Mouse (Mus musculus): Measurements from ENCODE around the gene Prg4. TPM values are rescaled to one million over a fixed set of nuclear protein-coding genes. Genes with fewer than 3 reads are reported as not detected.

The Prg4 gene
- polyA plus RNA-seq, 1 experiment: 1.9 TPM

DNA sequence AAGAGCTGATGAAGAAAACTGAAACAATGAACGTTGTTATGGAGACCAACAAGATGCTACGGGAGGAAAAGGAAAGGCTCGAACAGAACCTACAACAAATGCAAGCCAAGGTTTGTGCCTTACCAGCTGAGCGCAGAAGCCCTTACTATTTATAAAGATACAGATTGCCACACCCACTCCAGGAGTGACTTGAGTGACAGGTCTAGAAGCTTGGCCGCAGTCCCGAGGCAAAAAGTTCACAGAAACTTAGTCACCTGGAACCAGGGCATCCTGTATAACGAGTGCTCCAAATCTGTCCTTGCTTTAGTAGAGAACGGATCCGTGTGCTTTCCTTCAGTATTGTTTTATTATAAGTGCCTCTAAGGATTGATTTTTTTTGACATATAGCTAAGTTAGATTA is 40.3 kb downstream of the Prg4 start:
- TF ChIP-seq CTCF (IDR thresholded peaks at IDR 0.05; ENCODE audit: borderline replicate concordance, control insufficient read depth, extremely low read depth, insufficient read depth, low read length, poor library complexity) (no peak), POLR2A (IDR thresholded peaks at IDR 0.05; ENCODE audit: control insufficient read depth, extremely low read depth, insufficient read depth, low read length, poor library complexity) (no peak)
- 93% methylated on average over 9 of the region's 9 CpGs for WGBS
- DNase-seq: no peak
- Histone ChIP-seq H3K27ac (ENCODE audit: control insufficient read depth, insufficient read depth, low read length) (no peak overlapping the region), H3K36me3 (ENCODE audit: control insufficient read depth, insufficient read depth, low read length) (peaks cover 90% of the 10 kb centered on the region), H3K4me1 (replicated peaks; ENCODE audit: control insufficient read depth, insufficient read depth, low read length) (no peaks in the 10 kb centered on the region), H3K27me3 (ENCODE audit: control insufficient read depth, insufficient read depth, low read length) (no peaks in the 10 kb centered on the region), H3K4me3 (ENCODE audit: control insufficient read depth, insufficient read depth, low read length) (no peak overlapping the region)

DNA sequence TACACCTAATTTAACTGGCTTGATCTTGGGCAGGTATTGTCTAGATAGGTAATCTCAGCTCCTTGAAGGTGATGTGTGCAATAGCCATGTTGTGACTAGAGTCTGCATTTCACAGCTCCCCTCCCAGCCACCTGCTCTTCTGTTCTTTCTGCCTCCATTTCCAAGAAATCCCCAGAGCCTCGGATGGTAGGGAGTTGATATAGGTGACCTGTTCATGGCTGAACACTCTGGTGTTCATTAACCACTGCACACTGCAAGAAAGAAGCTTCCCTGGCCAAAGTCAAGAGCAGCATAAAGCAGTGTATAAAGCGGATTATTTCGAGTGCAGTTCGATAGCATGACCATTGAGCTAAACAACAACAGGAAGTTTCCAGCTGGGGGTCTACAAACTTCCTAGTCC is 47.5 kb downstream of the Prg4 start:
- 93% methylated on average over 4 of the region's 4 CpGs for WGBS

DNA sequence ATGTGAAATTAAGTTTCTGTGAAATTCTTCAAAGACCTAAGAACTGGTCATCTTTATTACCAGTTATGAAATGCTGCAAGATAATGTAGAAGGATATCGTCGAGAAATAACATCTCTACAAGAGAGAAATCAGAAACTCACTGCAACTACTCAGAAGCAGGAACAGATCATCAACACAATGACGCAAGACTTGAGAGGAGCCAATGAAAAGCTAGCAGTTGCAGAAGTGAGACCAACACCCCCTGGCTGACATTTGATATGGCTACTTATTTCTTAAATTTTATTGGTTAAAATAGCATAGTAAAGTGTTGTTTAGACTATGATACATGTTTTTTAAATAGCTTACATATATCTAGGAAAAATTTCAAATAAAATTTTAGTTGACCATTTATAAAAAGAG is 50.0 kb downstream of the Prg4 start:
- peaks cover 87% of the 10 kb centered on the region for H3K36me3 ChIP-seq (ENCODE audit: control insufficient read depth, insufficient read depth, low read length)
- no peak for TF ChIP-seq CTCF (IDR thresholded peaks at IDR 0.05; ENCODE audit: borderline replicate concordance, control insufficient read depth, extremely low read depth, insufficient read depth, low read length, poor library complexity)
- TF ChIP-seq POLR2A (IDR thresholded peaks at IDR 0.05; ENCODE audit: control insufficient read depth, extremely low read depth, insufficient read depth, low read length, poor library complexity): no peak

More for the DNA sequence above, 47.5 kb downstream of the Prg4 start:
- Histone ChIP-seq H3K27me3 (ENCODE audit: control insufficient read depth, insufficient read depth, low read length) (no peaks in the 10 kb centered on the region), H3K36me3 (ENCODE audit: control insufficient read depth, insufficient read depth, low read length) (peaks cover 84% of the 10 kb centered on the region), H3K4me3 (ENCODE audit: control insufficient read depth, insufficient read depth, low read length) (no peak overlapping the region), H3K4me1 (replicated peaks; ENCODE audit: control insufficient read depth, insufficient read depth, low read length) (no peaks in the 10 kb centered on the region), H3K27ac (ENCODE audit: control insufficient read depth, insufficient read depth, low read length) (no peak overlapping the region)
- TF ChIP-seq CTCF (IDR thresholded peaks at IDR 0.05; ENCODE audit: borderline replicate concordance, control insufficient read depth, extremely low read depth, insufficient read depth, low read length, poor library complexity) (no peak), POLR2A (IDR thresholded peaks at IDR 0.05; ENCODE audit: control insufficient read depth, extremely low read depth, insufficient read depth, low read length, poor library complexity) (no peak)
- DNase-seq: no peak

DNA sequence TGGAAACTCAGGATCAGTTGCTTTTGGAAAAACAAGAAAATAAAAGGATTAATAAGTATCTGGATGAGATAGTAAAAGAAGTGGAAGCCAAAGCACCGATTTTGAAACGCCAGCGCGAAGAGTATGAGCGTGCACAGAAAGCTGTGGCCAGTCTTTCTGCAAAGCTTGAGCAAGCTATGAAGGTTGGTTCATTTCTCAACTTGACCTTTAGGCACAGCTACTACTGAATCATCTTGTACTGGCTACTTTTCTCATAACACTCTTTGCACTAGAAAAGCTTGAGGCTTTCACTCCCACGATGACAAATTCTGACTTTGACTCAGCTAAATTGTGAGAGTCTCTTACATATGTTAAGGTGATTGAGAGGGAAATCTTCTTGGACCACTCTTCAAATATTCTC is 56.0 kb downstream of the Prg4 start:
- H3K4me1 ChIP-seq (replicated peaks; ENCODE audit: control insufficient read depth, insufficient read depth, low read length): no peaks in the 10 kb centered on the region
- WGBS: 97% methylated on average over 6 of the region's 6 CpGs
- DNase-seq: no peak
- no peaks in the 10 kb centered on the region for H3K27me3 ChIP-seq (ENCODE audit: control insufficient read depth, insufficient read depth, low read length)
- no peak for TF ChIP-seq POLR2A (IDR thresholded peaks at IDR 0.05; ENCODE audit: control insufficient read depth, extremely low read depth, insufficient read depth, low read length, poor library complexity)
- TF ChIP-seq CTCF (IDR thresholded peaks at IDR 0.05; ENCODE audit: borderline replicate concordance, control insufficient read depth, extremely low read depth, insufficient read depth, low read length, poor library complexity): no peak
- H3K4me3 ChIP-seq (ENCODE audit: control insufficient read depth, insufficient read depth, low read length): no peak overlapping the region
- no peak overlapping the region for H3K27ac ChIP-seq (ENCODE audit: control insufficient read depth, insufficient read depth, low read length)
- H3K36me3 ChIP-seq (ENCODE audit: control insufficient read depth, insufficient read depth, low read length): peaks cover 92% of the 10 kb centered on the region

More for the DNA sequence above, 50.0 kb downstream of the Prg4 start:
- no peak for DNase-seq
- Histone ChIP-seq H3K4me3 (ENCODE audit: control insufficient read depth, insufficient read depth, low read length) (no peak overlapping the region), H3K27me3 (ENCODE audit: control insufficient read depth, insufficient read depth, low read length) (no peaks in the 10 kb centered on the region), H3K4me1 (replicated peaks; ENCODE audit: control insufficient read depth, insufficient read depth, low read length) (no peaks in the 10 kb centered on the region), H3K27ac (ENCODE audit: control insufficient read depth, insufficient read depth, low read length) (no peak overlapping the region)
- 94% methylated on average over 3 of the region's 3 CpGs for WGBS

DNA sequence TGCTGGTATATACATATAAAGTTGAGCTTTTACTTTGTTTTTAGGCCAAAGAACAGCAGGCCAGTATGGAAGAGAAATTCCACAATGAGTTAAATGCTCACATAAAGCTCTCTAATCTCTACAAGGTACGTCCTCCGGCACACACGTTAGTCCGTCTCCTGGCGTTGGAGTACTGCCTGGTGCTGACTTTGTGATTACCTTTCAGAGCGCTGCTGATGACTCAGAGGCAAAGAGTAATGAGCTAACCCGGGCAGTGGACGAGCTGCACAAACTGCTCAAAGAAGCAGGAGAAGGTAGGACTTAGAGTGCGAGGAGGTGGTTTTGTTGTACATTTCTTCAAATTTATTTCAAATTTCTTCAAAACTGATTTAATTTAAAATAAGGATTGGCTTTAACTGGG is 58.7 kb downstream of the Prg4 start:
- no peak for DNase-seq
- peaks cover 87% of the 10 kb centered on the region for H3K36me3 ChIP-seq (ENCODE audit: control insufficient read depth, insufficient read depth, low read length)
- no peak overlapping the region for H3K4me3 ChIP-seq (ENCODE audit: control insufficient read depth, insufficient read depth, low read length)
- H3K4me1 ChIP-seq (replicated peaks; ENCODE audit: control insufficient read depth, insufficient read depth, low read length): no peaks in the 10 kb centered on the region
- H3K27ac ChIP-seq (ENCODE audit: control insufficient read depth, insufficient read depth, low read length): no peak overlapping the region
- TF ChIP-seq CTCF (IDR thresholded peaks at IDR 0.05; ENCODE audit: borderline replicate concordance, control insufficient read depth, extremely low read depth, insufficient read depth, low read length, poor library complexity) (no peak), POLR2A (IDR thresholded peaks at IDR 0.05; ENCODE audit: control insufficient read depth, extremely low read depth, insufficient read depth, low read length, poor library complexity) (no peak)
- H3K27me3 ChIP-seq (ENCODE audit: control insufficient read depth, insufficient read depth, low read length): no peaks in the 10 kb centered on the region
- 95% methylated on average over 9 of the region's 9 CpGs for WGBS

DNA sequence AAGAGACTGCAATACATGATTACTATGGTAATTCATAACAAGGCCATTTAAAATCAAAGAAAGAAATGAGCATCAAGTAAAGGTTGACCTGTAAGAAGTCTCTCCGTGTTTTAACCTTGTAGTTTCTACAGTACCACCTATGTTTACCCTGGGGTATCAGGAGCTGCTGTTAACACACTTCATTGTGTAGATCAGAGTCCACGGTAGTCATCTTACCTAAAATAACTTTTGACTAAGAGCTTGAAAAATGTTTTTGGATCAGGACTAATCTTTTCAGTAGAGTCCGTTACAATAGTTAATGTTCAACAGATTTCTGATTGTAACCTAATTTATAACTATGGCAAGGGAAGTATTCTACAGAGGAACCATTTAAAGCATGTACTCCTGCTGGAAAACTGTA is 61.4 kb downstream of the Prg4 start:
- no peak for DNase-seq
- Histone ChIP-seq H3K27me3 (ENCODE audit: control insufficient read depth, insufficient read depth, low read length) (no peaks in the 10 kb centered on the region), H3K36me3 (ENCODE audit: control insufficient read depth, insufficient read depth, low read length) (peaks cover 64% of the 10 kb centered on the region), H3K4me3 (ENCODE audit: control insufficient read depth, insufficient read depth, low read length) (no peak overlapping the region), H3K4me1 (replicated peaks; ENCODE audit: control insufficient read depth, insufficient read depth, low read length) (no peaks in the 10 kb centered on the region), H3K27ac (ENCODE audit: control insufficient read depth, insufficient read depth, low read length) (no peak overlapping the region)
- 96% methylated on average over 3 of the region's 3 CpGs for WGBS
- TF ChIP-seq POLR2A (IDR thresholded peaks at IDR 0.05; ENCODE audit: control insufficient read depth, extremely low read depth, insufficient read depth, low read length, poor library complexity): no peak
- no peak for TF ChIP-seq CTCF (IDR thresholded peaks at IDR 0.05; ENCODE audit: borderline replicate concordance, control insufficient read depth, extremely low read depth, insufficient read depth, low read length, poor library complexity)

DNA sequence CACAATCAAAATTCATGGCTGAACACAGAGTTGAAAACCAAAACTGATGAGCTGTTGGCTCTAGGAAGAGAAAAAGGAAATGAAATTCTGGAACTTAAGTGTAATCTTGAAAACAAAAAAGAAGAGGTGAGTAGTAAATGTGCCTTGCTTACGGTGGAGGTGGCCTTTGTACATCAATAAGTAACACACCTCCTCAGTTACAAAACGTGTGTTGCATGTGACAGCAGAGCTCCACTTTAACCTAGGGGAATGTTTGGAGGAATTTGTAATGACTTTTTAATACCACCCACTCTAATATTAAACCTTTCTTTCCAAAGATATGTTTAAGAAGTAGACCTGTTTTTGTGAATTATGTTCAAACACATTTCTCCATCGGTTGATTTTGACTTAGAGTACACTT is 62.1 kb downstream of the Prg4 start:
- H3K4me3 ChIP-seq (ENCODE audit: control insufficient read depth, insufficient read depth, low read length): no peak overlapping the region
- peaks cover 62% of the 10 kb centered on the region for H3K36me3 ChIP-seq (ENCODE audit: control insufficient read depth, insufficient read depth, low read length)
- no peak for DNase-seq
- H3K4me1 ChIP-seq (replicated peaks; ENCODE audit: control insufficient read depth, insufficient read depth, low read length): no peaks in the 10 kb centered on the region
- TF ChIP-seq POLR2A (IDR thresholded peaks at IDR 0.05; ENCODE audit: control insufficient read depth, extremely low read depth, insufficient read depth, low read length, poor library complexity) (no peak), CTCF (IDR thresholded peaks at IDR 0.05; ENCODE audit: borderline replicate concordance, control insufficient read depth, extremely low read depth, insufficient read depth, low read length, poor library complexity) (no peak)
- no peak overlapping the region for H3K27ac ChIP-seq (ENCODE audit: control insufficient read depth, insufficient read depth, low read length)
- WGBS: 95% methylated on average over 3 of the region's 3 CpGs
- H3K27me3 ChIP-seq (ENCODE audit: control insufficient read depth, insufficient read depth, low read length): no peaks in the 10 kb centered on the region

Other genes with a start within 250 kb of the Prg4 start
- not detected in 2 replicates for gene Pdc, start 146.7 kb downstream of the Prg4 start, polyA plus RNA-seq (2012; rRNA removed)
- 98.6 and 101 TPM in 2 replicates for gene Tpr, start 73.3 kb downstream of the Prg4 start, polyA plus RNA-seq (2012; rRNA removed)
- 2.3 and 3.4 TPM in 2 replicates for gene Odr4, start 73.1 kb downstream of the Prg4 start, polyA plus RNA-seq (2012; rRNA removed)